Mouse (Mus musculus) lung, postnatal 0 days (tissue): ENCODE measurements around the gene Pfn1.

ENCODE experiments used
- CTCF ChIP-seq: IDR thresholded peaks from 2 replicates; pipeline ENCODE4 v1.5.1; 2016; ENCODE audit warnings: antibody characterized with exemption, mild to moderate bottlenecking
- EP300 ChIP-seq: IDR thresholded peaks from 2 replicates; pipeline ENCODE4 v1.6.1; 2016; ENCODE audit warnings: antibody characterized with exemption, mild to moderate bottlenecking, control low read depth

DNA sequence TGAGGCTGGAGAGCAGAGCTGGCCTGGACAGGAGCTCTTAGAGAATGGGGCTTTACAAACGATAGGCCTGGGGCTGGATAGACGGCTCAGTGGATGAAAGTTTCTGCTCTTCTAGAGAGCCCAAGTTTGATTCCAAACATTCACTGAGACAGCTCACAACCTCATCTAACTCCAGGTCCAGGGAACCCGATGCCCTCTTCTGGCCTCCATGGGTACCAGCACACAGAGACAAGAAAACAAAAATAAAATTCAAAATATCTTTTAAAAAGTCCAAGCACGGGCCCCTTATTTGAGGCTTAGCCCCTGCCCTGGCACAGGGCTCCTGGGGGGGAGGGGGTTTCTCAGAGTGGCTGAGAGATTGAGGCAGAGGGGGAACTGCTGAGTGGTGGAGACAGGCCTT, 43.7 kb downstream of the Pfn1 start:
- TF ChIP-seq CTCF (peak; percentile 28), EP300 (no peak)
